Mouse (Mus musculus): Measurements from ENCODE around the gene Cfap100. TPM values are rescaled to one million over a fixed set of nuclear protein-coding genes. Genes with fewer than 3 reads are reported as not detected.

The Cfap100 gene
- total RNA-seq, 2 experiments from 2014 or later = 16.3 to 18.7 TPM

- Histone ChIP-seq H3K4me3 (no peak overlapping the region), H3K27ac (no peak overlapping the region)
- DNase-seq (ENCODE audit: low spot score in 2 of 2) = no peak
- no peak for TF ChIP-seq CTCF (conservative IDR thresholded peaks at IDR 0.05)
Observed at GRCm38 (mm10) chr6:90360024-90360781, 68.4 kb downstream of the Cfap100 start.

DNA sequence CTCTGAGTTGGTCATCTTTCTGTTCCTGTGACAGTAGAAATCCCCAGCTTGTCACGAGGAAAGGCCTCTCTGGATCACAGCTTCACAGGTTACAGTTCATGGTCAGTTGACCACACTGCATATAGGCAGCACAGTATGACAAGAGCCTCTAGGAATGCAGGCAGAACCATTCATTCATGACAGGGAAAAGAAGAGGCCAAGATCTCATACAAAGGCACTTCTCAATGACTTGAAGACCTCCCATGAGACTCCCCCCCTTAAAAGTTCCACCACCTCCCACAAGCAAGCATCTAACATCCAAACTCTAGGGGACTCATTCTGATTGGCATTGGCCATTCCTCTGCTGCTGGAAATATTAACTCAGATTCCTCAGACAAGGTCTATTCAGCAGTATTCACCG lies 69.2 kb downstream of the Cfap100 start:
- Histone ChIP-seq H3K27ac (no peak overlapping the region), H3K4me3 (no peak overlapping the region)
- no peak for DNase-seq (ENCODE audit: low spot score in 2 of 2)
- TF ChIP-seq CTCF (conservative IDR thresholded peaks at IDR 0.05) = no peak

DNA sequence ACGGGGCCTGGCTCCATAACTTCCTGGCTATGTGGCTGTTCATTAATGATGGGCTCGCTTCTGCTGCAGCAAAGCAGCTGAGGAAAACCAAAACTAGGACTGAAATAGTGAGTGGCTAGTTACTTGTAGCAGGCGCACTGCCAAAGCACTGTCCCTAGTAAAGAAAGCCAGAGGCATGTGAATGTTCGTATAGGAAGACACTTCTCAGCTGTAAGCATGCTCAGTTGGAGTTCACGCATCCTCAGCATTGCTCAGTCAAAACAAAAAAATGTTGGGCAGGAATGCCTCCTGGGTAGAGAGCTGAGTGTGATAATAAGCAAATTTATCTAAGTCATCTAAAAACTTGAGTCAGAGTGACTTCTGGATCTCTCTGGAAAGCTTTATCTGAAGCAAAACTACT lies 70.5 kb downstream of the Cfap100 start:
- no peak overlapping the region for H3K4me3 ChIP-seq
- TF ChIP-seq CTCF (conservative IDR thresholded peaks at IDR 0.05) = no peak
- DNase-seq (ENCODE audit: low spot score in 2 of 2) = no peak
- H3K27ac ChIP-seq = no peak overlapping the region

Other genes with a start within 250 kb of the Cfap100 start
- gene V1ra8, start 226.0 kb downstream of the Cfap100 start, total RNA-seq (2021) = not detected
- not detected for gene Vmn1r53, start 204.4 kb downstream of the Cfap100 start, total RNA-seq (2021)
- not detected for gene Vmn1r54, start 182.5 kb downstream of the Cfap100 start, total RNA-seq (2021)
- gene BC048671, start 127.6 kb downstream of the Cfap100 start, total RNA-seq (2021) = not detected
- gene Chst13, start 103.6 kb downstream of the Cfap100 start, total RNA-seq (2021) = not detected
- not detected for gene Uroc1, start 95.5 kb downstream of the Cfap100 start, total RNA-seq (2021)
- gene Zxdc, start 59.3 kb downstream of the Cfap100 start, total RNA-seq (2021) = 10 to 100 TPM; 29.5 to 29.9 TPM
- 10 to 100 TPM; 29.9 to 33.8 TPM for gene Klf15, start 33.8 kb upstream of the Cfap100 start, total RNA-seq (2021)
- gene Aldh1l1, start 57.6 kb upstream of the Cfap100 start, total RNA-seq (2021) = 10 to 100 TPM; 39.3 to 45.2 TPM
- 1 to 10 TPM; 4.0 to 4.1 TPM for gene Slc41a3, start 175.9 kb upstream of the Cfap100 start, total RNA-seq (2021)

Measured in layer of hippocampus, adult 2 months (tissue).